Mouse (Mus musculus) limb, embryonic 13.5 days (tissue): ENCODE results near the gene H2-Ob. TPM values are rescaled to one million over a fixed set of nuclear protein-coding genes. Genes with fewer than 3 reads are reported as not detected.

ENCODE experiments used
- ATAC-seq: fragments of 200-750 bp; cut with Nextera tagmentation; 2 replicates; pipeline ENCODE4 v1.8.0; 2017; ENCODE audit warnings: low read depth, moderate number of reproducible peaks, moderate TSS enrichment; ENCODE audit not compliant: low FRiP score
- H3K27ac ChIP-seq: fragments of 300-500 bp; sonication (generic); 2 replicates; pipeline ENCODE4 v1.5.1; 2015; ENCODE audit warnings: inconsistent platforms, mild to moderate bottlenecking, moderate library complexity
- H3K27me3 ChIP-seq: fragments of 300-500 bp; sonication (generic); 2 replicates; pipeline ENCODE4 v1.6.1; 2015; ENCODE audit warnings: mild to moderate bottlenecking, inconsistent platforms
- H3K36me3 ChIP-seq: fragments of 300-500 bp; sonication (generic); 2 replicates; pipeline ENCODE4 v1.6.1; 2015; ENCODE audit warnings: inconsistent platforms, mild to moderate bottlenecking, moderate library complexity
- H3K4me1 ChIP-seq: fragments of 300-500 bp; sonication (generic); 2 replicates; pipeline ENCODE4 v1.6.1; 2015; ENCODE audit warnings: inconsistent platforms
- H3K4me2 ChIP-seq: fragments of 300-500 bp; sonication (generic); replicated peaks from 2 replicates; pipeline ENCODE4 v1.6.1; 2015; ENCODE audit warnings: inconsistent platforms, mild to moderate bottlenecking, moderate library complexity
- H3K4me3 ChIP-seq: fragments of 300-500 bp; sonication (generic); 2 replicates; pipeline ENCODE4 v1.5.1; 2015; ENCODE audit warnings: moderate library complexity, mild to moderate bottlenecking, inconsistent platforms
- H3K9ac ChIP-seq: fragments of 300-500 bp; sonication (generic); 2 replicates; pipeline ENCODE4 v1.6.1; 2015; ENCODE audit warnings: mild to moderate bottlenecking, inconsistent platforms
- H3K9me3 ChIP-seq: fragments of 300-500 bp; sonication (generic); 2 replicates; pipeline ENCODE4 v1.6.1; 2016; ENCODE audit warnings: inconsistent platforms
- whole genome bisulfite sequencing: fragments of 180-500 bp; shearing (Covaris S2); methylation state at CpG from one replicate; pipeline ENCODE4 v1.1.7; 2015; 5-methylcytosine and 5-hydroxymethylcytosine counted together
- polyA plus RNA-seq: library from polyadenylated mRNA; unstranded; fragments of >200 nt; fragmentation: Nextera tagmentation; extraction: Ambion mirVana; gene quantifications from 2 replicates; pipeline ENCODE4 v1.2.1, GENCODE M21; 2015

H2-Ob gene
- polyA plus RNA-seq, 1 experiment from 2014 or later, result not detected

DNA sequence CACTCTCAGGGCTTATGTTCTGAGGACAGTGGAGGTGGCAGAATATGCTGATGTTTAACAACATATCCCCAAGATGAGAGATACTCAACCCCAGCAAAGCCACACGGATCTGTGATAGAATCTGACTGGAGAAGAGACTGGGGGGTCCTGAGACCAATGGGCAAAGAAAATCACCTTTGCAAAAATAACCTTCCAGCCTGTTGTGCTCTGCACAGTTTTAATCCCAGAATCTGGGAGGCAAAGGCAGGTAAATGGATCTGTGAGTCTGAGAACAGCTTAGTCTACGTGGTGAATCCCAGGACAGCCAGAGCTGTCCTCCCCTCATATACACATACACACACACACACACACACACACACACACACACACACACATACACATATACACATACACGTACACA lies 10.7 kb downstream of the H2-Ob start:
- H3K9ac ChIP-seq, result no peak overlapping the region
- WGBS, result 45% methylated on average over 3 of the region's 3 CpGs
- H3K4me3 ChIP-seq, result no peak overlapping the region
- ATAC-seq, result no peak
- no peak overlapping the region for H3K27ac ChIP-seq
- H3K36me3 ChIP-seq, result no peaks in the 10 kb centered on the region
- no peaks in the 10 kb centered on the region for H3K9me3 ChIP-seq
- no peak overlapping the region for H3K4me2 ChIP-seq
- H3K27me3 ChIP-seq, result peaks cover 6% of the 10 kb centered on the region; the same call in 1 of the 2 replicates
- no peaks in the 10 kb centered on the region for H3K4me1 ChIP-seq

DNA sequence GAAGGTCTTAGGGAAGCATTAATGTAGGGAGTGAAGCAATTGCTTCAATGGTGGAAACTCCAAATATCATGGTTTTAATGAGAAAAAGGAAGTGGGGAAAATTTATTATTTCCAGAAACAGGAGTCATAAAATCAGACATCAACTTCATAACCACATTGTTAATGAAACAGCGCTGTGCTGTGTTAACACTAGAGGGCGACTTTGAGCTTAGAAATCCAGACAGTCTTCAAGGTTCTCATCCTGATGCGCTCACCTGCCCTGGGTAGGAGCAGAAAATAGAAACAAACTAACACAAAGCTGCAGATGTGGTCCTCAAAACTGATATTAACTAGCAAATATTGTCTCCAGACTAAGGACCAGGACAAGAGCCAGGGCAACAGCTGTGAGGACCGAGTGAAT lies 11.2 kb downstream of the H2-Ob start:
- H3K4me3 ChIP-seq, result no peak overlapping the region
- peaks cover 6% of the 10 kb centered on the region; the same call in 1 of the 2 replicates for H3K27me3 ChIP-seq
- H3K9me3 ChIP-seq, result no peaks in the 10 kb centered on the region
- no peaks in the 10 kb centered on the region for H3K36me3 ChIP-seq
- ATAC-seq, result no peak
- H3K4me1 ChIP-seq, result no peaks in the 10 kb centered on the region
- 18% methylated on average over 4 of the region's 4 CpGs for WGBS
- H3K27ac ChIP-seq, result no peak overlapping the region
- H3K4me2 ChIP-seq, result no peak overlapping the region
- no peak overlapping the region for H3K9ac ChIP-seq

DNA sequence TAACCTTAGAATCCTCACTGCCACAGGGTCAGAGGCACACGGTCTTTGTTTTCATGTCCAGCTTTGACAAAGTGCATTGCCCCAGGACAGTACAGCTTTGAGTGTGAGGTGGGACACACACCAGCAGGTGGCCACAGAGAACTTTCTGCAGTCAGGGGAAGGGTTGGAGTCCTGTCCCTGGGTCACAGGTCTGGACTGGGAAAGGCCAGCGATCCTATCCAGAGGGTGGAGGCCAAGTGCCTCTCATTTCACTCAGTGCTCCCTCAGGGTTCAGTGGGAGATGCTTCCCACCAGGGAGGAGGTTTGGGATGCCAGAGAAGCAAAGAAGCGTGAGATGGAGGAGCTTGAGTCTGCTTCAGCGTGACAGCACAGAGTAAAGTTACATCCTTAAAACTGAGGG lies 13.0 kb downstream of the H2-Ob start:
- Histone ChIP-seq H3K4me2 (no peak overlapping the region), H3K9me3 (no peaks in the 10 kb centered on the region), H3K27ac (no peak overlapping the region), H3K27me3 (peaks cover 6% of the 10 kb centered on the region; the same call in 1 of the 2 replicates), H3K36me3 (no peaks in the 10 kb centered on the region), H3K4me3 (no peak overlapping the region), H3K9ac (no peak overlapping the region), H3K4me1 (no peaks in the 10 kb centered on the region)
- ATAC-seq, result no peak
- WGBS, result 65% methylated on average over 4 of the region's 4 CpGs

DNA sequence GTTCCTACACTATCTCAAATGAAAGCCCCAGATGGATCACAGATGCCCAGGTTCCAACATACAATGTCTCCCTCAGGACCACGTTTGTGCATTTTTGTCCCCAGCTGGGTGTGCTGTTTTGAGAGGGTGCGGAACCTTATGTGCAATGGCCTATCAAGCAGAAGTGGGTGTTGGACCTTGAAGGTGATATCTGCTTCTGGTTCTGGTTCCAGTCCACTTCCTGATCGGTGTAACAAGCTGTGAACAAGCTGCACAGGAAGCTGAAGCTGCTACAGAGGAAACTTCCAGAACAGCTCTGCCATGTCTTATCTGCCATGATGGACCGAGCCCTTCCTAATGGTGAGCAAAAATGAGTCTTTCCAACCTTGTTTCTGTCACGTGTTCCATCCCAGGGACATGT lies 17.8 kb downstream of the H2-Ob start:
- WGBS, result 76% methylated on average over 5 of the region's 5 CpGs
- Histone ChIP-seq H3K9ac (no peak overlapping the region), H3K4me3 (no peak overlapping the region), H3K27me3 (peaks cover 17% of the 10 kb centered on the region), H3K4me2 (no peak overlapping the region), H3K27ac (no peak overlapping the region), H3K4me1 (no peaks in the 10 kb centered on the region), H3K36me3 (no peaks in the 10 kb centered on the region), H3K9me3 (no peaks in the 10 kb centered on the region)
- ATAC-seq, result no peak

DNA sequence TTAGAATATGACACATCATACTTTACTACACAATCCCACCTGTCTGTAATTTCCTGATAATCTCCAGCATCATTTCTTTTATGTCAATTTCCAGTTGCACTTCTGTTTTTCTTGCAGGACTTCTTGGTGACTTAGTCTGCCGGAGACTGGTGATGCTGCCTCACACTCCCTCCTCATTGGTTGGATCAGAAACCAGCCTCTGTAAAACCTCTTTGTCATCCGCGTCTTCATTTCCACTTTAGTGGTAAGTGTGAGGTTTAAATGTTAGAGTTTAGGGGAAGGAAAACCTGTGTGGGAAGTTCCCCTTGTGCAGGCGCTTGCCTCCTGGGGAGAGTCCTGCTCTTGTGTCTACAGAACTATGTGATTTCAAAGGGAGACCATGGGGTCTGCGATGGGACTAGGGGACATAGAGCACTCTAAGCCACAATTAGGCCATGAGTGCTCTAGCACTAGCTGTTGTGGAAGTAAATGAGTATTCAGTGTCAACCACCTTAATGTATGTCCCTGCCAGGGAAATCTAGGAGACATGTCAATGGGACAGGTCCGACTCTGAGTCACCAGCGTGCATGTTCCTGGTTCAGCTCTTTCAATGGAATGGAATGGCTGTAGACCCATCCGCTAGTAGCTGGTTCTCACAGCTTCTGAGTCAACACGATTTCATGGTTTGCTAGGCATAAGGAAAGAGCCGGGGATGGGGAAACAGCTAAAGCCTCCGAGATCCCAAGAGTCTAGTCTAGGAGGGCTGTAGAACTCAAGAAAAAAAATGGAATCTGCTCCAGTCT lies 19.1 kb downstream of the H2-Ob start, which contains the start of gene H2-Ab1:
TSS of gene H2-Ab1 (plus strand) at position 96 of the 782 bp plus-strand sequence.
- Histone ChIP-seq H3K9me3 (no peaks in the 10 kb centered on the region), H3K4me1 (no peaks in the 10 kb centered on the region), H3K4me3 (no peak within 1 kb of the TSS), H3K27ac (no peak within 1 kb of the TSS), H3K36me3 (no peaks in the 10 kb centered on the region), H3K4me2 (no peak within 1 kb of the TSS), H3K27me3 (peaks cover 26% of the 10 kb centered on the region), H3K9ac (no peak within 1 kb of the TSS)
- 75% methylated on average over 11 of the region's 11 CpGs for WGBS
- no peak for ATAC-seq

DNA sequence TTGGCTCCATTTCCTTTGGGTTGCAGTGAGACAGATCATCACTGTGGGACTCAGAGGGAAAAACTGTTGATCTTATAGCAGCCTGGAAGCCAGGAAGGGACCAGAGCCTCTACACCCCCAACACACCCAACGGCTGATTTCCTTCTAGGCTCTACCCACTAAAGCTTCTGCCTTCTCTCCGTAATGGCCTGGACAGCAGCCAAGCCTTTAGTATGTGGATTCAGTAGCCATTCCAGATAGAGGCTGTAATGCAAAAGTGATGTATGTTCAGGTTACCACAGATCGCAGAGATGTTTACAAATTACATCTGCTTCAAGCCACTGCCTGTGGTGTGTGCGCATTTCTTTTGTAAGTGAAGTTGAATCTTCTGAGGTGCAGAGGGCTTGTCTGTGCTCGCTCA lies 21.8 kb downstream of the H2-Ob start:
- H3K36me3 ChIP-seq, result no peaks in the 10 kb centered on the region
- WGBS, result 67% methylated on average over 5 of the region's 5 CpGs
- ATAC-seq, result no peak
- H3K9ac ChIP-seq, result no peak overlapping the region
- peaks cover 52% of the 10 kb centered on the region for H3K27me3 ChIP-seq
- no peak overlapping the region for H3K4me2 ChIP-seq
- no peaks in the 10 kb centered on the region for H3K9me3 ChIP-seq
- no peak overlapping the region for H3K4me3 ChIP-seq
- H3K4me1 ChIP-seq, result peaks cover 18% of the 10 kb centered on the region
- no peak overlapping the region for H3K27ac ChIP-seq

DNA sequence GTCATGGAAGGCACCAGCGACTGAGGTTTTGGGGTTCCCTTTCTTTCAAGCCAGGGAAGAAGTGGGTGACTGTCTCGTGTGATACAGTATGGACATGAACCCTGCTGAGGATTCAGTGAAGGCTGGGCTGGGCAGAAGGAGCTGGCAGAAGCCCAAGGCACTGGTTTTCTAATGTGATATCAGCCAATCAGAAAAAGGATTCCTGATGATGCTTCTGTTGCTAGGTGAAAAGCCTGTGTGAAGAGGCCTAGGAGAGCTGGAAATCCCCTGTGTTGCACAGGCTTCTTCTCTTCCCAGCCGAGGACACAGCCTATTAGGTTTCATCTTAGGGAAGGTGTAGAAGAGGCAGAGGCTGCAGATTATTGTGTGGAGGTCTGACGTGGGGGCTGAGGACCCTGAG lies 22.8 kb downstream of the H2-Ob start:
- no peak for ATAC-seq
- Histone ChIP-seq H3K27me3 (peaks cover 58% of the 10 kb centered on the region), H3K4me1 (peaks cover 18% of the 10 kb centered on the region), H3K9me3 (no peaks in the 10 kb centered on the region), H3K4me2 (no peak overlapping the region), H3K27ac (no peak overlapping the region), H3K9ac (no peak overlapping the region), H3K36me3 (no peaks in the 10 kb centered on the region), H3K4me3 (no peak overlapping the region)
- 28% methylated on average over 4 of the region's 4 CpGs for WGBS

DNA sequence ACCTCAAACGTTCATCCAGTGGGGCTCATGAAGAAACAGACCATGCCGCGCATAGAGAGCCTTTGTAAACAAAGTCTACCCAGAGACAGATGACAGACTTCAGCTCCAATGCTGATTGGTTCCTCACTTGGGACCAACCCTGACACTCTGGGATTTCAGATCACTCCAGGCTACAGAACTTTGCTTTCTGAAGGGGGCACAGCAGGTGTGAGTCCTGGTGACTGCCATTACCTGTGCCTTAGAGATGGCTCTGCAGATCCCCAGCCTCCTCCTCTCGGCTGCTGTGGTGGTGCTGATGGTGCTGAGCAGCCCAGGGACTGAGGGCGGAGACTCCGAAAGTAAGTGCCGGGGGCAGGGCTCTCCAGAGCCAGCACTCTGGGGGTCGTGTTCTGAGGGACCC lies 24.4 kb downstream of the H2-Ob start:
- Histone ChIP-seq H3K4me2 (peak overlapping the region; percentile 96), H3K27me3 (peaks cover 56% of the 10 kb centered on the region), H3K27ac (no peak overlapping the region), H3K36me3 (no peaks in the 10 kb centered on the region), H3K4me3 (peak overlapping the region; percentile 52), H3K4me1 (peaks cover 18% of the 10 kb centered on the region), H3K9me3 (no peaks in the 10 kb centered on the region), H3K9ac (no peak overlapping the region)
- peak; percentile 88 for ATAC-seq
- WGBS, result 0% methylated on average over 8 of the region's 8 CpGs

DNA sequence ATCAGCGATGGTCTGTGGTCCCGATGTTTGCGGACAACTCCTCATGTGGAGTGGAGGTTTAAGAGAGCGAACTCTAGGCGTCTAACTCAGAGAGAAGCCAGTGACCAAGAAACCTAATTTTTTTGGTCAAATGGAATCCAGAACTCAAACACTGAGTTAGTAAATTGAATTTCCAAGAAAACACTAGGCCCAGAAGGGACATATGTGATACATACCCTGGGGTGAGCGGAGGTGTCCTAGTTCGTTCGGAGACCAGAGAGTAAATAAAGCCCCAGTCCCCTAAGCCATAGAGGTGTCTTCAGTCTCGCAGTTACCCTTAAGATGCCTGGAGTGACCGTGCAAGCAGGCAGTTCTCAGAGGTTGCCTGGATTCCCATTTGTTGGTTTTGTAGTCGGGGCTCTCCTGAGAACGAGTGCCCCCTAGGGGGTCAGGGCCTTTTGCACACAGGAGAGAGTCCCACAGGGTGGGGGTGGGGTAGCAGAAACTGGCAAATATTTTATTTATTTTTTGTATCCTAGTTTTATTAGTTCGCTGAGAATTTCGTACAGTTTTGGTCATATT lies 25.2 kb downstream of the H2-Ob start:
- no peak for ATAC-seq
- H3K9me3 ChIP-seq, result no peaks in the 10 kb centered on the region
- peak overlapping the region; percentile 96 for H3K4me2 ChIP-seq
- no peak overlapping the region for H3K9ac ChIP-seq
- no peak overlapping the region for H3K27ac ChIP-seq
- 6% methylated on average over 14 of the region's 14 CpGs for WGBS
- peaks cover 18% of the 10 kb centered on the region for H3K4me1 ChIP-seq
- H3K4me3 ChIP-seq, result peak overlapping the region; percentile 52
- no peaks in the 10 kb centered on the region for H3K36me3 ChIP-seq
- H3K27me3 ChIP-seq, result peaks cover 47% of the 10 kb centered on the region

DNA sequence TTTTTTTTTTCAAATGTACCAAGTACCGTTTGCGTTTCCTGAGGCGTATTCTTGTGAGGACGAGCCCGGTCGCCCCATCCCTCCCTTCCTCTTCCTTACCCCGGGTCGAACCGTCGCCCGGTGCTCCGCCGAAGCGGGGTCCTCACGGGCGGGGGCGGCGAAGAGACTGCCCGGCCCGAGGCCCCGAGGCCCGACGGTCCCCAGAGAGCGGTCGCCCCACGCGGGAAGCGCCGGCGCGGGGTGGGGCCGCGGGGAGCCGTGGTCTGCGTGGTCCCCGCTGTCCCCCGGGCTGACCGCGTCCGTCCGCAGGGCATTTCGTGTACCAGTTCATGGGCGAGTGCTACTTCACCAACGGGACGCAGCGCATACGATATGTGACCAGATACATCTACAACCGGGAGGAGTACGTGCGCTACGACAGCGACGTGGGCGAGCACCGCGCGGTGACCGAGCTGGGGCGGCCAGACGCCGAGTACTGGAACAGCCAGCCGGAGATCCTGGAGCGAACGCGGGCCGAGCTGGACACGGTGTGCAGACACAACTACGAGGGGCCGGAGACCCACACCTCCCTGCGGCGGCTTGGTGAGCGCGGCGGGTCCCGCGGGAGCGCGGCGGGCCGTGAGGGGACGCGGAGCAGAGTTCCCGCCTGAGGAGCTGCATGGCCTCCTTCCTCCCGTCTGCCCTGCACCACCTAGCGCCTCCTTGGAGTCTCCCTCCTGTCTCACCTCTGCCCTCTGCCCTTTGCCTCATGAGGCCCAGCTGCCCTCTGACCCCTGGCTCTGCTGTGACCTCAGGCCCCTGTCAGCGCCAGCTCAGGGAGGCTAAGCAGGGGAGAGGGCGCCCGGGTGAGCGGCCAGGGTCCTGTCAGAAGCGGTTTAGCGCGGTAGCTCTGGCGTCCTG lies 26.0 kb downstream of the H2-Ob start:
- Histone ChIP-seq H3K9ac (peak overlapping the region; percentile 69), H3K4me2 (peak overlapping the region; percentile 96), H3K4me3 (peak overlapping the region; percentile 52), H3K27me3 (peaks cover 42% of the 10 kb centered on the region), H3K9me3 (no peaks in the 10 kb centered on the region), H3K27ac (no peak overlapping the region), H3K4me1 (peaks cover 18% of the 10 kb centered on the region), H3K36me3 (no peaks in the 10 kb centered on the region)
- WGBS, result under 1% methylated on average over 91 of the region's 93 CpGs
- no peak for ATAC-seq

DNA sequence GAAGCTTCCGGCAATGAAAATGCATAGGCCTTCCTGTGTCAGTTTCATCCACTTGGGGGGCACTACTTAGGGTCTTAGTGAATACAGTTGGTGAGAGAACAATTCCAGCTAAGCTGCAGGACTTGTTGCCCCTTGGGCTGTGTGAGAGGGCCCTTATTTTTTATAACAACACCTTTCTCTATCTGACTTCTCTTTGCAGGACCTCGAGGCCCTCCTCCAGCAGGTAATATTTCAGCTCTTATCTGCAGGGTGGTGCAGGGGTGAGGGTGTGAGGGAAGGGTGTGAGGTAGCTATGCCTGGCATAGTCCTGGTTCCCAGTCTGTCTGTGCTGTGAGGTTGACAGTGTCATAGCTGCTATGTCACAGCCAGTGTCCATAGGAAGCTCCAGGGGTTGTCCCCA lies 29.6 kb downstream of the H2-Ob start:
- H3K27ac ChIP-seq, result no peak overlapping the region
- 85% methylated on average over 2 of the region's 2 CpGs for WGBS

DNA sequence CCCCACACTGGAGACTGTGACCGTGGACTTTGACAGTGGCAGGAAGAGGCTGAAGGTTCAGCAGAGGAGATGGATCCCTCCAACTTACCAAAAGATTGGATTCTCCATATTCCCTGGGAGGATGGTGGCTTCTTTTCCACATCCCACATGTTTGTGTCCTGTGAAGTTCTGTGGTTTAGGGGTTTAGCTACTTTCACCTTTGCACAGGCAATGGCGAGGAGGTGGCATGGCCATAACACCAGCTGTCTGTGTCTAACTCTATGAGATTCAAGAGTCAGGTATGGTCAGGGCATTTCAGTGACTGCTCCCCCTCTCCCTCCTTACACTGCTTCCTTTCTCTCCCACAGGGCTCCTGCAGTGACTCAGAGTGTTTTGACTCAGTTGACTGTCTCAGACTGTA lies 30.0 kb downstream of the H2-Ob start:
- no peak overlapping the region for H3K4me3 ChIP-seq
- H3K27me3 ChIP-seq, result peaks cover 26% of the 10 kb centered on the region
- peaks cover 12% of the 10 kb centered on the region for H3K4me1 ChIP-seq
- 85% methylated on average over 2 of the region's 2 CpGs for WGBS
- no peaks in the 10 kb centered on the region for H3K36me3 ChIP-seq
- no peak for ATAC-seq
- H3K9ac ChIP-seq, result no peak overlapping the region
- H3K9me3 ChIP-seq, result no peaks in the 10 kb centered on the region
- no peak overlapping the region for H3K27ac ChIP-seq
- H3K4me2 ChIP-seq, result no peak overlapping the region

More for the DNA sequence above, 29.6 kb downstream of the H2-Ob start:
- H3K27me3 ChIP-seq, result peaks cover 31% of the 10 kb centered on the region
- H3K4me1 ChIP-seq, result peaks cover 17% of the 10 kb centered on the region
- H3K4me2 ChIP-seq, result no peak overlapping the region
- no peak for ATAC-seq
- H3K4me3 ChIP-seq, result no peak overlapping the region
- no peaks in the 10 kb centered on the region for H3K36me3 ChIP-seq
- H3K9ac ChIP-seq, result no peak overlapping the region
- no peaks in the 10 kb centered on the region for H3K9me3 ChIP-seq
